ENCODE assay signal across 18 mouse cellular contexts in genomic region chr2:171712816-171713570, GRCm38 (mm10).
DNase-seq lines count a peak whose midpoint lies in the region; ATAC-seq and TF ChIP-seq lines count a peak whose summit lies in the region.
"Had no signal": no experiment of that assay in that cellular context is flagged by ENCODE, and none has a peak within 500 bp of the region (broad histone marks: within the 10 kb centered on the region; RNA-seq: fewer than 3 reads in every experiment).

No protein-coding gene starts in this region.

- H3K4me1 ChIP-seq in midbrain, postnatal 0 days (ENCODE audit: insufficient read depth, low read length), result no peaks in the 10 kb centered on the region
- no peaks in the 10 kb centered on the region for H3K4me1 ChIP-seq in midbrain, embryonic 10.5 days
- no peaks in the 10 kb centered on the region for H3K4me1 ChIP-seq in intestine, embryonic 15.5 days (replicated peaks)
- H3K4me1 ChIP-seq: embryonic facial prominence, embryonic 15.5 days; heart, embryonic 12.5 days; liver, embryonic 13.5 days; midbrain, embryonic 12.5 days; neural tube, embryonic 12.5 days had no signal

- no peak overlapping the region for H3K9ac ChIP-seq in midbrain, postnatal 0 days (replicated peaks; ENCODE audit: low read length, poor library complexity, severe bottlenecking)
- no peak overlapping the region for H3K9ac ChIP-seq in intestine, embryonic 15.5 days
- H3K9ac ChIP-seq: embryonic facial prominence, embryonic 15.5 days; heart, embryonic 12.5 days; hindbrain, embryonic 14.5 days; liver, embryonic 13.5 days; midbrain, embryonic 12.5 days; neural tube, embryonic 12.5 days had no signal

- H3K27me3 ChIP-seq in midbrain, postnatal 0 days (ENCODE audit: insufficient read depth, low read length), result no peaks in the 10 kb centered on the region
- no peaks in the 10 kb centered on the region for H3K27me3 ChIP-seq in midbrain, embryonic 10.5 days (ENCODE audit: low read depth, poor library complexity, severe bottlenecking)
- H3K27me3 ChIP-seq in intestine, embryonic 15.5 days (replicated peaks), result no peaks in the 10 kb centered on the region
- H3K27me3 ChIP-seq: embryonic facial prominence, embryonic 15.5 days; heart, embryonic 12.5 days; liver, embryonic 13.5 days; midbrain, embryonic 12.5 days; neural tube, embryonic 12.5 days; Patski had no signal

- TF ChIP-seq CTCF in midbrain, postnatal 0 days (IDR thresholded peaks at IDR 0.05), result no peak

- H3K9me3 ChIP-seq in midbrain, postnatal 0 days (ENCODE audit: low read length), result no peaks in the 10 kb centered on the region
- no peaks in the 10 kb centered on the region for H3K9me3 ChIP-seq in midbrain, embryonic 10.5 days (replicated peaks)
- H3K9me3 ChIP-seq in intestine, embryonic 15.5 days, result no peaks in the 10 kb centered on the region
- H3K9me3 ChIP-seq: embryonic facial prominence, embryonic 15.5 days; heart, embryonic 12.5 days; liver, embryonic 13.5 days; midbrain, embryonic 12.5 days; neural tube, embryonic 12.5 days had no signal

- H3K4me2 ChIP-seq in midbrain, postnatal 0 days (ENCODE audit: low read depth, low read length, poor library complexity, severe bottlenecking), result no peak overlapping the region
- H3K4me2 ChIP-seq in intestine, embryonic 15.5 days (replicated peaks), result no peak overlapping the region
- H3K4me2 ChIP-seq: embryonic facial prominence, embryonic 15.5 days; heart, embryonic 12.5 days; hindbrain, embryonic 14.5 days; liver, embryonic 13.5 days; midbrain, embryonic 12.5 days; neural tube, embryonic 12.5 days had no signal

- no peak for ATAC-seq in midbrain, postnatal 0 days (ENCODE audit: low FRiP score)
- ATAC-seq in intestine, embryonic 15.5 days, result no peak
- ATAC-seq: Patski had no signal

- H3K27ac ChIP-seq in midbrain, postnatal 0 days (ENCODE audit: low read depth, low read length), result no peak overlapping the region
- H3K27ac ChIP-seq in midbrain, embryonic 10.5 days (replicated peaks), result no peak overlapping the region
- H3K27ac ChIP-seq in intestine, embryonic 15.5 days, result no peak overlapping the region
- H3K27ac ChIP-seq: embryonic facial prominence, embryonic 15.5 days; hindbrain, embryonic 14.5 days; liver, embryonic 13.5 days; midbrain, embryonic 12.5 days; neural tube, embryonic 12.5 days had no signal

- no peaks in the 10 kb centered on the region for H3K36me3 ChIP-seq in midbrain, postnatal 0 days (ENCODE audit: insufficient read depth, low read length)
- no peaks in the 10 kb centered on the region for H3K36me3 ChIP-seq in midbrain, embryonic 10.5 days
- H3K36me3 ChIP-seq in intestine, embryonic 15.5 days, result no peaks in the 10 kb centered on the region
- H3K36me3 ChIP-seq: embryonic facial prominence, embryonic 15.5 days; heart, embryonic 12.5 days; liver, embryonic 13.5 days; midbrain, embryonic 12.5 days; neural tube, embryonic 12.5 days had no signal

- intact Hi-C loops in left cerebral cortex, postnatal 14 days (cut with DNase I), result loop anchor here (10.0 kb wide), 1 partner anchor 128 kb away; no protein-coding TSS in a partner anchor

- 59% methylated on average over 11 of the region's 11 CpGs for WGBS in midbrain, postnatal 0 days
- 87% methylated on average over 11 of the region's 11 CpGs for WGBS in midbrain, embryonic 10.5 days
- WGBS in intestine, embryonic 15.5 days, result 64% methylated on average over 11 of the region's 11 CpGs

- no peak overlapping the region for H3K4me3 ChIP-seq in midbrain, postnatal 0 days (ENCODE audit: low read depth, low read length)
- no peak overlapping the region for H3K4me3 ChIP-seq in midbrain, embryonic 10.5 days
- H3K4me3 ChIP-seq in intestine, embryonic 15.5 days (replicated peaks), result no peak overlapping the region
- H3K4me3 ChIP-seq: embryonic facial prominence, embryonic 15.5 days; heart, embryonic 12.5 days; liver, embryonic 13.5 days; midbrain, embryonic 12.5 days; neural tube, embryonic 12.5 days had no signal

- peak; percentile 29 for DNase-seq in midbrain, postnatal 0 days (ENCODE audit: low spot score)
- DNase-seq in midbrain, embryonic 10.5 days (ENCODE audit: low spot score), result no peak
- peak; percentile 46 to 77 for DNase-seq in layer of hippocampus, adult 18-20 months (ENCODE audit: low spot score in 2 of 2)
- peak; percentile 31 to 57 for DNase-seq in left cerebral cortex, postnatal 14 days (ENCODE audit: low spot score in 2 of 2)
- DNase-seq in B cell, adult 2 months, result no peak
- no peak for DNase-seq in spleen, adult 12 weeks (ENCODE audit: low spot score)
- DNase-seq: adrenal gland, adult 2 months; kidney, adult 8-10 months; liver, embryonic 13.5 days; lung, postnatal 14 days; thymus, postnatal 14 days had no signal

Comparison
In these comparisons a context has a peak if more than half of its experiments do, and no peak if none do; other contexts are left out.
1. DNase-seq: peak in midbrain, postnatal 0 days (single experiment), layer of hippocampus, adult 18-20 months (2 of 2) and left cerebral cortex, postnatal 14 days (2 of 2); none in midbrain, embryonic 10.5 days (single experiment), B cell, adult 2 months (0 of 2) and spleen, adult 12 weeks (single experiment).